Mouse (Mus musculus) kidney, postnatal 0 days (tissue): ENCODE results near the gene Nhlrc1. TPM values are rescaled to one million over a fixed set of nuclear protein-coding genes. Genes with fewer than 3 reads are reported as not detected.
A peak's percentile ranks its signal among the peaks of the same experiment; 100 is the strongest.

Experiments
- ATAC-seq: fragments of 200-750 bp; cut with Nextera tagmentation; replicated peaks from 2 replicates; pipeline ENCODE4 v1.8.0; 2017; ENCODE audit warnings: low read depth, moderate number of reproducible peaks, moderate TSS enrichment, moderate library complexity; ENCODE audit not compliant: low FRiP score
- DNase-seq: peaks from one replicate; pipeline ENCODE4 v3.0.0-alpha.2; 2016; ENCODE audit warnings: low spot score
- H3K27ac ChIP-seq: fragments of 300-500 bp; sonication (generic); 2 replicates; pipeline ENCODE4 v1.5.1; 2014; ENCODE audit warnings: mild to moderate bottlenecking
- H3K27me3 ChIP-seq: fragments of 300-500 bp; sonication (generic); 2 replicates; pipeline ENCODE4 v1.6.1; 2014; ENCODE audit warnings: low read length, mixed read lengths; ENCODE audit not compliant: insufficient read depth
- H3K36me3 ChIP-seq: fragments of 300-500 bp; sonication (generic); 2 replicates; pipeline ENCODE4 v1.6.1; 2014; ENCODE audit warnings: low read length, mixed read lengths; ENCODE audit not compliant: insufficient read depth
- H3K4me1 ChIP-seq: fragments of 300-500 bp; sonication (generic); replicated peaks from 2 replicates; pipeline ENCODE4 v1.6.1; 2014; ENCODE audit warnings: antibody characterized with exemption, low read length, mixed read lengths; ENCODE audit not compliant: insufficient read depth
- H3K4me2 ChIP-seq: fragments of 300-500 bp; sonication (generic); 2 replicates; pipeline ENCODE4 v1.6.1; 2014; ENCODE audit warnings: mild to moderate bottlenecking, low read length, moderate library complexity, mixed read lengths
- H3K4me3 ChIP-seq: fragments of 300-500 bp; sonication (generic); replicated peaks from 2 replicates; pipeline ENCODE4 v1.5.1; 2014; ENCODE audit warnings: low read depth, low read length
- H3K9ac ChIP-seq: fragments of 300-500 bp; sonication (generic); 2 replicates; pipeline ENCODE4 v1.6.1; 2014; ENCODE audit warnings: low read depth, low read length
- H3K9me3 ChIP-seq: fragments of 300-500 bp; sonication (generic); replicated peaks from 2 replicates; pipeline ENCODE4 v1.6.1; 2016; ENCODE audit warnings: low read length, inconsistent platforms, mixed read lengths
- CTCF ChIP-seq: IDR thresholded peaks from 2 replicates; pipeline ENCODE4 v1.5.1; 2016; ENCODE audit warnings: antibody characterized with exemption, low read depth, mild to moderate bottlenecking, moderate library complexity
- WGBS: fragments of 180-500 bp; shearing (Covaris S2); extraction: QIAGEN DNeasy Blood & Tissue Kit; methylation state at CpG from one replicate; pipeline ENCODE4 v1.1.7; 2014; 5-methylcytosine and 5-hydroxymethylcytosine counted together
- polyA plus RNA-seq: library from polyadenylated mRNA; unstranded; fragments of >200 nt; fragmentation: Nextera tagmentation; extraction: Ambion mirVana; gene quantifications from 2 replicates; pipeline ENCODE4 v1.2.1, GENCODE M21; 2015

Nhlrc1 gene
- polyA plus RNA-seq: 2.3 and 2.7 TPM in 2 replicates

- Histone ChIP-seq H3K27ac (no peak within 1 kb of the TSS), H3K4me1 (peaks cover 12% of the 10 kb centered on the region), H3K9ac (peak within 1 kb of the TSS; percentile 49; the same call in 1 of the 2 replicates), H3K4me3 (peak within 1 kb of the TSS; percentile 45), H3K36me3 (no peaks in the 10 kb centered on the region), H3K9me3 (peaks cover 6% of the 10 kb centered on the region; the same call in 1 of the 2 replicates), H3K27me3 (no peaks in the 10 kb centered on the region), H3K4me2 (peak within 1 kb of the TSS; percentile 93)
- WGBS: 5% methylated on average over 59 of the region's 73 CpGs
- TF ChIP-seq CTCF: peak; percentile 92
- ATAC-seq: peak; percentile 85
- peak; percentile 67 for DNase-seq
Measured at GRCm38 (mm10) chr13:47014334-47015194, at the start of gene Nhlrc1. Gene Nhlrc1 (minus strand): TSS chr13:47014850.

- Histone ChIP-seq H3K9me3 (no peaks in the 10 kb centered on the region), H3K36me3 (0 out of 2 replicates have a peak, but pooled peaks cover 3% of the 10 kb centered on the region), H3K9ac (no peak overlapping the region), H3K4me1 (0 out of 2 replicates have a peak, but pooled peaks cover 2% of the 10 kb centered on the region), H3K4me3 (no peak overlapping the region), H3K27ac (no peak overlapping the region), H3K4me2 (no peak overlapping the region), H3K27me3 (no peaks in the 10 kb centered on the region)
- ATAC-seq (no peak), DNase-seq (no peak)
- no peak for TF ChIP-seq CTCF
- 73% methylated on average over 15 of the region's 15 CpGs for WGBS
Measured at GRCm38 (mm10) chr13:47063985-47064760, 49.5 kb upstream of the Nhlrc1 start.

- H3K36me3 ChIP-seq: 0 out of 2 replicates have a peak, but pooled peaks cover 3% of the 10 kb centered on the region
- DNase-seq (no peak), ATAC-seq (no peak)
Measured at GRCm38 (mm10) chr13:47062756-47063155, 48.1 kb upstream of the Nhlrc1 start.

GRCm38 (mm10) chr13:47056781-47057180 is 42.1 kb upstream of the Nhlrc1 start:
- no peaks in the 10 kb centered on the region for H3K9me3 ChIP-seq
- 98% methylated on average over 5 of the region's 5 CpGs for WGBS
- H3K27ac ChIP-seq: no peak overlapping the region
- H3K27me3 ChIP-seq: no peaks in the 10 kb centered on the region
- H3K4me1 ChIP-seq: no peaks in the 10 kb centered on the region
- H3K9ac ChIP-seq: no peak overlapping the region
- no peaks in the 10 kb centered on the region for H3K36me3 ChIP-seq
- no peak for ATAC-seq
- no peak overlapping the region for H3K4me3 ChIP-seq
- DNase-seq: no peak
- H3K4me2 ChIP-seq: no peak overlapping the region
- no peak for TF ChIP-seq CTCF

More at GRCm38 (mm10) chr13:47062756-47063155, 48.1 kb upstream of the Nhlrc1 start:
- 93% methylated on average over 17 of the region's 17 CpGs for WGBS
- H3K27me3 ChIP-seq: no peaks in the 10 kb centered on the region
- H3K27ac ChIP-seq: no peak overlapping the region
- no peaks in the 10 kb centered on the region for H3K9me3 ChIP-seq
- no peak for TF ChIP-seq CTCF
- no peak overlapping the region for H3K4me3 ChIP-seq
- no peak overlapping the region for H3K4me2 ChIP-seq
- no peak overlapping the region for H3K9ac ChIP-seq
- H3K4me1 ChIP-seq: 0 out of 2 replicates have a peak, but pooled peaks cover 2% of the 10 kb centered on the region

GRCm38 (mm10) chr13:47056126-47056525 is 41.5 kb upstream of the Nhlrc1 start:
- no peak overlapping the region for H3K4me2 ChIP-seq
- no peak overlapping the region for H3K9ac ChIP-seq
- DNase-seq (no peak), ATAC-seq (no peak)
- H3K9me3 ChIP-seq: no peaks in the 10 kb centered on the region
- H3K27me3 ChIP-seq: no peaks in the 10 kb centered on the region
- no peaks in the 10 kb centered on the region for H3K4me1 ChIP-seq
- H3K27ac ChIP-seq: no peak overlapping the region
- no peak overlapping the region for H3K4me3 ChIP-seq
- WGBS: 84% methylated on average over 11 of the region's 11 CpGs
- no peaks in the 10 kb centered on the region for H3K36me3 ChIP-seq
- no peak for TF ChIP-seq CTCF

- Histone ChIP-seq H3K27ac (no peak overlapping the region), H3K4me1 (no peaks in the 10 kb centered on the region), H3K4me2 (no peak overlapping the region), H3K4me3 (no peak overlapping the region), H3K9me3 (no peaks in the 10 kb centered on the region), H3K27me3 (no peaks in the 10 kb centered on the region), H3K9ac (no peak overlapping the region), H3K36me3 (no peaks in the 10 kb centered on the region)
- WGBS: 86% methylated on average over 10 of the region's 10 CpGs
- no peak for DNase-seq
- ATAC-seq: no peak
- TF ChIP-seq CTCF: no peak
Measured at GRCm38 (mm10) chr13:47053971-47054370, 39.3 kb upstream of the Nhlrc1 start.
